Mouse (Mus musculus) 3T3-L1 (cell line): ENCODE measurements at regions not wholly inside any gene's neighbourhood (a gene's known extent, or its start where the extent isn't known, plus 50 kb on each side); places are given as distances from the start of the nearest gene placed in this dataset.
"Not testable (repeated sequence)": the region's sequence is repeated elsewhere in the genome, so short reads cannot be mapped to it uniquely, and the experiment has no call there.

Experiments used
- DNase-seq: peaks from one replicate; pipeline ENCODE4 v3.0.0-alpha.2; 2015; ENCODE audit warnings: low read depth, low spot score

DNA sequence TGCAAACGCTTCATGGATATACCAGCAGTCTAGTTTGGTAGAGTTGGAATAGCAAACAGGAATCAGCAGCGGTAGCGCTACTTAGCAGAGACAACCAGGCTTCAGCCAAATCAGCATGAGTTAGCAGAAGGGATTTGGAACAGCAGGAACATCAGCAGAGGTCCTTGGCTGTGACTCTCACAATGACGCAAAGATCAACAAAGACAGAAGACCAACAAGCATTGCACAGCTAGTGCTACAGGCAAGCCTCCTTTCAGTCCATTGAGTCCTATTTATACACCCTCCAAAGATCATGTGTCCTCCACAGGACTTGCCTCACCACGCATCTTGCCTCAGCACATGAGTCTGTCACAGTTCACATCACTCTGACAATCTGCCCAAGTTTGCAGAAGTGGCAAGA lies 61.6 kb upstream of the Cdyl start:
- no peak for DNase-seq

DNA sequence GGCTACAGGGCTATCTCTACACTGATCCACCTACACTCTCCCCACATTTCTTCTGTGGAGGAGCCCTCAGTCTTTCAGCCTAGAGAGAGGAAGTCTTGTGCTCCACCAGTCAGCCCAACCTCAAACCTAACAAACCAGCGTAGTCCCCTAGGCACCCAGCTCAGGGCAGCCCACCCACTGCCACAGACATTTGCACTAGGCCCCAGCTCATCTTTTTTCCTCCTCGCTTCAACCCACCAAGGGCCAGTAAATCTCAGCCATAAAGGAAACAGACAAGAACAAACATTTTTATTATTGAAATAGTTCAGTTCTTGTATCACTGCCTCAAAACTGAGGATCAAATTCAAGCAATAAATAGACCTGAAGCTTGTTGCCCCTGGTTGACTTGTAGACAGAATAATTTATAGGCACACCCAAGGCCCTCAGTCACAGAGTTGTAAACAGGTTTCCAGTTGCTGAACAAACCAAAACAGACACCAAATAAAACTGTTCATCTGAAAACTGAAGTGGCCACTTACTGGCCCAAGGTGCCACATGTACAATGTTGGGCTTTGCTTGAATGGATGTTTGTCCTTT lies 58.0 kb upstream of the Cdyl start:
- no peak for DNase-seq

DNA sequence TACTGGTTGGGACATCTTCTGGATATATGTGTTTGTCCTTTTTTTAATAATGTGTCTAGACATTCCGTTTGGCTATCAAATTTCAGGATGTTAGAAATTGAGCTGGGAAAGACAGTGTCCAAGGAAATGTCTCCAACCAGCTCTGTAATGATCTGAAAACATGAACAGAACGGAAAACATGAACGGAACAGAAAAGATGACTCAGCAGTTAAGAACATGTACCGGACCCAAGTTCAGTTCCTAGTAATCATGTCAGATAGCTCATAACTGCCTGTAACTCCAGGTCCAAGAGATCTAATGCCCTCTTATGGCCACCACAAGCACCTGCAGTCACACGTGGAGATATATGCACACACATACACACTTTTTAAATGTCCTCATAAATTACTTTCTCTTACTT lies 56.6 kb upstream of the Cdyl start:
- peak; percentile 7 for DNase-seq

DNA sequence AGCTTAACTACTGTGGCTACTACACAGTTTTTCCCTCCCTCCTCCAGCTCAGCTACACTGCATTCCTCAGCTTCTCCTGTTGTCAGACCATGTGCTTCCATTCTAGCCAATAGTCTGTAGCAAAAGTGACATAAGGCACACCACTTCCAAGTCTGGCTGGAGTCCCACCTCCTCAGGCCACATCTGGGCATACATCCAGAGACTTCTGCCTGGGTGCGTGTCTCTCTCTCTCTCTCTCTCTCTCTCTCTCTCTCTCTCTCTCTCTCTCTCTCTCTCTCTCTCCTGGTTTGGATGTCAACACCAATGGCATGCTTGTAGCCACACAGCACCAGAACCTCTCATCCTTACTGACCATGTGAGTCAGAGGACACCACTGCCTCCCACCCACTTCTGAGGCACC lies 55.6 kb upstream of the Cdyl start:
- DNase-seq, result peak; percentile 95

DNA sequence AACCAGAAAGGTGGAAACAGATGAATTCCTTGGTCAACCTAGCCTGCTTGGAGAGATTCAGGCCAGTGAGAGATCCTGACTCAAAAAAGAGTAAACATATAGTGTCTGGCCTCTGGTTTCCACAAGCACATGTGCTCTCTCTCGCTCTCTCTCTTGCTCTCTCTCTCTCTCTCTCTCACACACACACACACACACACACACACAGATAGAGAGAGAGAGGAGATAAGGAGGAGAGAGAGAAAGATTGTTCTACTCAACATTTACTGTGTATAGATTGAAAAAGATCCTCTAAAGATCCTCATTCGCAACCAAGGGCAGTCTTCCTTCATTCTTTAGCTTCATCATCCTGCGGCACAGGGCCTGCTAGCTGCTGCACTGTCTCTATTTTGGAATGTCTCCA lies 54.9 kb upstream of the Cdyl start:
- DNase-seq, result no peak

DNA sequence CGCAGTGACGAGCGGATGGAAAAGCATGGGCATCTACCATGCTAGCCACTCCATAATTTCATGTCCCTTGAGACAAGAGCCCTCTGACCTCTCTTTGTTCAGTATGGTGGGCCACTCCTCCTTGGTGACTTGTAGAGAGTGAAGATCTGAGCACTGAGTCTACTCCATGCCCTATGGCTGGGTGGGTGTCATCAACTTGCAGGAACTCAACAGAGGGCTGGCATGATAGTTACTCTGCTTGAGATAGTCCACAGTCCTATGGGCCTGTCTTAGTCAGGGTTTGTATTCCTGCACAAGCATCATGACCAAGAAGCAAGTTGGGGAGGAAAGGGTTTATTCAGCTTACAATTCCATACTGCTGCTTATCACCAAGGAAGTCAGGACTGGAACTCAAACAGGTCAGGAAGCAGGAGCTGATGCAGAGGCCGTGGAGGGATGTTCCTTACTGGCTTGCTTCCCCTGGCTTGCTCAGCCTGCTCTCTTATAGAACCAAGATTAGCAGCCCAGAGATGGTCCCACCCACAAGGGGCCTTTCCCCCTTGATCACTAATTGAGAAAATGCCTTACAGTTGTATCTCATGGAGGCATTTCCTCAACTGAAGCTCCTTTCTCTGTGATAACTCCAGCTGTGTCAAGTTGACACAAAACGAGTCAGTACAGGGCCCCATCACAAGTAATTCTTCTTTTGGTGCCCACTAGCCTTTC lies 52.6 kb upstream of the Cdyl start:
- not testable (repeated sequence) for DNase-seq

DNA sequence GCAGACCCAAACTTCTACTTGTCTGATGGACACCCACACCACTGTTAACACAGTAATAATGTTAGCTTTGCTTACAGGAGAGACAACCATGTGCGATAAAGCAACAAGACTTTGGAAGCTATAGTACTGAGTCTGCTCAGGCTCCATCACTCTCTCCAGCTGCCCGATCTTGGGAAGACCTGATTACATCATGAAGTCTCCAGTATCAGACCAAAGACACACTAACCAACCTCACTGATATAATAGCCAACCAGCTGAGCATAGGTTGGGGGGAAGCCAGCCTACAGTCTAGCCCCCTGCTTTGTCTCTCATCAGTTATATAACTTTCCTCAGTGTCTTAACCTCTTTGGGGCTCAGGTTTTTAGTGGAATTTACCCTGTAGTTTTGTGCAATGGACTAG lies 51.9 kb upstream of the Cdyl start:
- DNase-seq, result no peak
